Mouse (Mus musculus): ENCODE data around the gene Sh3rf3. TPM values are rescaled to one million over a fixed set of nuclear protein-coding genes. Genes with fewer than 3 reads are reported as not detected.

Sh3rf3 gene
- polyA plus RNA-seq, 1 experiment from 2014 or later: not detected

GRCm38 (mm10) chr10:58885816-58886215, 72.7 kb downstream of the Sh3rf3 start:
- ATAC-seq (ENCODE audit: low read depth) (no peak), DNase-seq (no peak)
- H3K4me1 ChIP-seq (replicated peaks): no peaks in the 10 kb centered on the region
- no peaks in the 10 kb centered on the region for H3K27me3 ChIP-seq
- no peak overlapping the region for H3K4me3 ChIP-seq (replicated peaks)
- H3K9ac ChIP-seq: no peak overlapping the region
- no peak overlapping the region for H3K4me2 ChIP-seq
- no peaks in the 10 kb centered on the region for H3K9me3 ChIP-seq (replicated peaks)
- no peak overlapping the region for H3K27ac ChIP-seq
- H3K36me3 ChIP-seq: no peaks in the 10 kb centered on the region
- WGBS (ENCODE audit: insufficient replicate concordance): 57% methylated on average over 2 of the region's 2 CpGs

- ATAC-seq (ENCODE audit: low read depth): no peak
- no peaks in the 10 kb centered on the region for H3K36me3 ChIP-seq
Observed at GRCm38 (mm10) chr10:58890671-58891439, 77.7 kb downstream of the Sh3rf3 start.

DNA sequence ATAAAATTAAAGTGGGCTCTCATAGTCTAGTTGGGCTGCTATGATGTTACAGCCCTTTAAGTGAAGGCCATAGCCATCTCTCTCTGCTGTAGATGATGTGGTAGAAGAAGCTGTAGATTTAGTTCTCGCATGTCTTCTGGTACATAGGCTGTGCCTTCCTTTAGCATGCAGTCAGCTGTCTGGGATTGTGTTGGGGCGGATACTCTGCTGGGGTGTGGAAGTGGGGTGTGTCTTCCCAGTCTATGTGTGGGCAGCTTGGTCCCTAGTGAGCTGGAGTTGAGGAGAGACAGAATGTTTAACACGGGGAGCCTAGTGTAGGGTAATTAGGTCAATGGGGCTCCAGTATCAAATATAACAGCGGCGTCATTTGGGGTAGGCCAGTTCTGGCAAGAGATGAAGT, 82.3 kb downstream of the Sh3rf3 start:
- no peaks in the 10 kb centered on the region for H3K9me3 ChIP-seq (replicated peaks)
- WGBS (ENCODE audit: insufficient replicate concordance): 75% methylated on average over 5 of the region's 5 CpGs

More at GRCm38 (mm10) chr10:58890671-58891439, 77.7 kb downstream of the Sh3rf3 start:
- H3K27ac ChIP-seq: no peak overlapping the region
- H3K4me3 ChIP-seq (replicated peaks): no peak overlapping the region
- DNase-seq: no peak
- no peak overlapping the region for H3K4me2 ChIP-seq
- WGBS (ENCODE audit: insufficient replicate concordance): 57% methylated on average over 16 of the region's 16 CpGs
- H3K9me3 ChIP-seq (replicated peaks): no peaks in the 10 kb centered on the region
- no peak overlapping the region for H3K9ac ChIP-seq
- H3K4me1 ChIP-seq (replicated peaks): no peaks in the 10 kb centered on the region
- no peaks in the 10 kb centered on the region for H3K27me3 ChIP-seq

GRCm38 (mm10) chr10:58897009-58897543, 83.9 kb downstream of the Sh3rf3 start:
- Histone ChIP-seq H3K4me3 (replicated peaks) (no peak overlapping the region), H3K9ac (no peak overlapping the region), H3K4me1 (replicated peaks) (no peaks in the 10 kb centered on the region), H3K4me2 (no peak overlapping the region), H3K27me3 (no peaks in the 10 kb centered on the region), H3K9me3 (replicated peaks) (no peaks in the 10 kb centered on the region), H3K36me3 (no peaks in the 10 kb centered on the region), H3K27ac (no peak overlapping the region)
- ATAC-seq (ENCODE audit: low read depth) (no peak), DNase-seq (no peak)
- WGBS (ENCODE audit: insufficient replicate concordance): 42% methylated on average over 3 of the region's 3 CpGs

More for the DNA sequence above, 82.3 kb downstream of the Sh3rf3 start:
- H3K4me3 ChIP-seq (replicated peaks): no peak overlapping the region
- H3K36me3 ChIP-seq: no peaks in the 10 kb centered on the region
- H3K9ac ChIP-seq: no peak overlapping the region
- no peak overlapping the region for H3K4me2 ChIP-seq
- ATAC-seq (ENCODE audit: low read depth) (no peak), DNase-seq (no peak)
- no peaks in the 10 kb centered on the region for H3K4me1 ChIP-seq (replicated peaks)
- H3K27ac ChIP-seq: no peak overlapping the region
- no peaks in the 10 kb centered on the region for H3K27me3 ChIP-seq

- no peak overlapping the region for H3K4me2 ChIP-seq
- H3K4me3 ChIP-seq (replicated peaks): no peak overlapping the region
- no peaks in the 10 kb centered on the region for H3K9me3 ChIP-seq (replicated peaks)
- H3K27me3 ChIP-seq: no peaks in the 10 kb centered on the region
- DNase-seq (no peak), ATAC-seq (ENCODE audit: low read depth) (no peak)
- 33% methylated on average over 6 of the region's 6 CpGs for WGBS (ENCODE audit: insufficient replicate concordance)
- no peaks in the 10 kb centered on the region for H3K36me3 ChIP-seq
- no peak overlapping the region for H3K27ac ChIP-seq
- H3K4me1 ChIP-seq (replicated peaks): no peaks in the 10 kb centered on the region
- no peak overlapping the region for H3K9ac ChIP-seq
Observed at GRCm38 (mm10) chr10:58905253-58905652, 92.1 kb downstream of the Sh3rf3 start.

GRCm38 (mm10) chr10:58907001-58907443, 93.9 kb downstream of the Sh3rf3 start:
- Histone ChIP-seq H3K9me3 (replicated peaks) (no peaks in the 10 kb centered on the region), H3K4me1 (replicated peaks) (no peaks in the 10 kb centered on the region), H3K4me3 (replicated peaks) (no peak overlapping the region), H3K36me3 (no peaks in the 10 kb centered on the region), H3K4me2 (no peak overlapping the region), H3K27me3 (no peaks in the 10 kb centered on the region), H3K9ac (no peak overlapping the region), H3K27ac (no peak overlapping the region)
- WGBS (ENCODE audit: insufficient replicate concordance): 64% methylated on average over 5 of the region's 5 CpGs
- DNase-seq (no peak), ATAC-seq (ENCODE audit: low read depth) (no peak)

DNA sequence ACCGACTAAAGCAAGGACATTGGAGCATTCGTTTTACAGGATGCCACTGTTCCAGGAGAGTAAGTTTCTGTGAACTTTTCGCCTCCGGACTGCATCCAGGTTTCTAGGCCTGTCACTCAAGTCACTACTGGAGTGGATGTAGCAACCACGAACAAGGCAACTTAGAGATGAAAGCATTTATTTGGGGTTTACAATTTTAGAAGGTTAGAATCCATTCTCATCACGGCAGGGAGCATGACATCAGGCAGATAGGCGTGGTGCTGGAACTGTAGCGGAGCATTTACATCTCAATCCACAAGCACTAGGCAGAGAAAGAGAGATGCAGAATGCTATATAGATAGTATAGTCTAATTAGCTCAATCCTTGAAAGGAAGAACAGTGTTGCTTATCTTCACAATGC, 95.3 kb downstream of the Sh3rf3 start:
- H3K9ac ChIP-seq: no peak overlapping the region
- ATAC-seq (ENCODE audit: low read depth) (no peak), DNase-seq (no peak)
- 72% methylated on average over 8 of the region's 8 CpGs for WGBS (ENCODE audit: insufficient replicate concordance)
- no peaks in the 10 kb centered on the region for H3K4me1 ChIP-seq (replicated peaks)
- H3K4me3 ChIP-seq (replicated peaks): no peak overlapping the region
- H3K27ac ChIP-seq: no peak overlapping the region
- no peaks in the 10 kb centered on the region for H3K27me3 ChIP-seq
- H3K9me3 ChIP-seq (replicated peaks): no peaks in the 10 kb centered on the region
- H3K4me2 ChIP-seq: no peak overlapping the region
- no peaks in the 10 kb centered on the region for H3K36me3 ChIP-seq

- H3K9ac ChIP-seq: no peak overlapping the region
- H3K27me3 ChIP-seq: no peaks in the 10 kb centered on the region
- no peaks in the 10 kb centered on the region for H3K36me3 ChIP-seq
- no peaks in the 10 kb centered on the region for H3K4me1 ChIP-seq (replicated peaks)
- H3K27ac ChIP-seq: no peak overlapping the region
- 65% methylated on average over 8 of the region's 8 CpGs for WGBS (ENCODE audit: insufficient replicate concordance)
- no peak overlapping the region for H3K4me2 ChIP-seq
- DNase-seq: no peak
- no peak for ATAC-seq (ENCODE audit: low read depth)
- H3K4me3 ChIP-seq (replicated peaks): no peak overlapping the region
- H3K9me3 ChIP-seq (replicated peaks): no peaks in the 10 kb centered on the region
Observed at GRCm38 (mm10) chr10:58915301-58916245, 102.4 kb downstream of the Sh3rf3 start.

DNA sequence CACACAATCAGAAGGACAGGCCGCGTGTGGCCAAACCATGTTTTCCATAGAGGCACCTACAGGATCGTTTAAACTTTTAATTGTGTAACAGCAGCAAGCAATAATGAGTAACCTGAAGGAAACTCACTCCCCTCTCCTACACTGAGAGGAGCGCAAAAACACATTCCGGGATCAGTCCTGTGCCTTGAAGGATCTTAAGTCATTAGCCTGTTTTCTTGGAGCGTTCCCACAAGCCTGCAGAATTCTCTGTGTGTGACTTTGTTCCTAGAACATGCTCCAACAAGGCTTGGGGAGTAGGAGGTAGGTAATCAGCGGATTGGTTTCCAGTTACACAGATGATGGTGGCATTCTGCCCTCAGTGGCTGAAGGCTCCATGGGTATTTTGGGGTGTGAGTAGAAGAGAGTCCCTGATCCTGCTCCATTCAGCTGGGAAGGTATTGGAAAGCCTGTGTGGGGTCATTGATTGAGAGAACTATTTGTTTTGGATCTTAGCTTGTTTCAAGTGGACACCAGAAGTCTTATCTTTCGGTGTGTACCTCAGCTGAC, 108.6 kb downstream of the Sh3rf3 start:
- DNase-seq (no peak), ATAC-seq (ENCODE audit: low read depth) (no peak)
- no peak overlapping the region for H3K9ac ChIP-seq
- WGBS (ENCODE audit: insufficient replicate concordance): 67% methylated on average over 8 of the region's 8 CpGs
- no peaks in the 10 kb centered on the region for H3K27me3 ChIP-seq
- no peaks in the 10 kb centered on the region for H3K4me1 ChIP-seq (replicated peaks)
- H3K36me3 ChIP-seq: no peaks in the 10 kb centered on the region
- no peak overlapping the region for H3K4me3 ChIP-seq (replicated peaks)
- no peak overlapping the region for H3K27ac ChIP-seq
- no peak overlapping the region for H3K4me2 ChIP-seq
- H3K9me3 ChIP-seq (replicated peaks): no peaks in the 10 kb centered on the region

- Histone ChIP-seq H3K9me3 (replicated peaks) (no peaks in the 10 kb centered on the region), H3K27me3 (no peaks in the 10 kb centered on the region), H3K36me3 (no peaks in the 10 kb centered on the region), H3K4me3 (replicated peaks) (no peak overlapping the region), H3K4me2 (no peak overlapping the region), H3K27ac (no peak overlapping the region), H3K9ac (no peak overlapping the region), H3K4me1 (replicated peaks) (no peaks in the 10 kb centered on the region)
- DNase-seq (no peak), ATAC-seq (ENCODE audit: low read depth) (no peak)
- 66% methylated on average over 6 of the region's 6 CpGs for WGBS (ENCODE audit: insufficient replicate concordance)
Observed at GRCm38 (mm10) chr10:58922216-58922829, 109.2 kb downstream of the Sh3rf3 start.

GRCm38 (mm10) chr10:58922993-58923392, 109.8 kb downstream of the Sh3rf3 start:
- no peaks in the 10 kb centered on the region for H3K9me3 ChIP-seq (replicated peaks)
- DNase-seq (no peak), ATAC-seq (ENCODE audit: low read depth) (no peak)
- H3K9ac ChIP-seq: no peak overlapping the region
- WGBS (ENCODE audit: insufficient replicate concordance): 21% methylated on average over 2 of the region's 2 CpGs
- H3K27me3 ChIP-seq: no peaks in the 10 kb centered on the region
- no peak overlapping the region for H3K4me2 ChIP-seq
- H3K4me1 ChIP-seq (replicated peaks): no peaks in the 10 kb centered on the region
- H3K4me3 ChIP-seq (replicated peaks): no peak overlapping the region
- H3K36me3 ChIP-seq: no peaks in the 10 kb centered on the region
- no peak overlapping the region for H3K27ac ChIP-seq

All from liver, embryonic 13.5 days (tissue).